Mouse (Mus musculus): Measurements from ENCODE around the gene Lysmd4.

Lysmd4 gene

DNA sequence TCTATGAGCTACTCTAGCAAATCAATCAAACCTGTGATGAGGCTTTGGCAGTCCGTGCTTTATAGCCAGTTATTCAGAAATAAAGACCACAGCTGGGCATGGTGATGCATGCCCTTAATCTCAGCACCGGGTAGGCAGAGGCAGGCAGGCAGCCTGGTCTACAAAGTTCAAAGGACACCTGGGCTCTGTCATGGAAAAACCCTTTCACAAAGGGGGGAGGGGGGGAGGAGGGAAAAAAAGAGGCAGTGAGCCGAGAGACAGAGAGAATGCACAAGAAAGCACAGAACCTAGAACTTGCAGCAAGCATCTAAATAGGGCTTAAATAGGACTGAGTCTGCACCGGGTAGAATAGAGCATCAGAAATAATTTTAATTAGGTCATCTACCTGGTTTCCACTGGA is 130.6 kb downstream of the Lysmd4 start:
- no peak for DNase-seq

GRCm38 (mm10) chr7:67353667-67354066 is 131.3 kb downstream of the Lysmd4 start:
- no peak for DNase-seq

DNA sequence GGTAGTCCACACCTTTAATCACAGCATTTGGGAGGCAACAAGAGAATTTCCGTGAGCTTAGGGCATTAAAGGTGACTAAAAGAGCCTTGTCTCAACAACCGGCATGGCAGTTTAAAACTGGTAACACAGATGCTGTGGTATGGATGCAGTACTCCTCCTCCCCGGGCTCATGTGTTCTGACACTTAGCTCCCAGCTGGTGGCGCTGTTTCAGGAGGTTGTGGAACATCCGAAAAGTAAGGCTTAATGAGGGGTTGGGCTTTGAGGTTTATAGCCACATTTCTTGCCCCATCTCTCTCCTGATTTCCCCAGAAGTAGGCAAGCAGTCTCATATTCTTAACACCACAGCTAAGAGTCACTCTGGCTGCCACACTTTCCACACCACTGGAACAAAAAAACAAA is 133.5 kb downstream of the Lysmd4 start:
- DNase-seq: no peak
